Mouse (Mus musculus): ENCODE data around the gene Dlx4. TPM values are rescaled to one million over a fixed set of nuclear protein-coding genes. Genes with fewer than 3 reads are reported as not detected.

Dlx4 gene
- polyA plus RNA-seq (2014; fragmentation: Nextera tagmentation; extraction: Ambion mirVana): 0.40 and 0.80 TPM in 2 replicates

DNA sequence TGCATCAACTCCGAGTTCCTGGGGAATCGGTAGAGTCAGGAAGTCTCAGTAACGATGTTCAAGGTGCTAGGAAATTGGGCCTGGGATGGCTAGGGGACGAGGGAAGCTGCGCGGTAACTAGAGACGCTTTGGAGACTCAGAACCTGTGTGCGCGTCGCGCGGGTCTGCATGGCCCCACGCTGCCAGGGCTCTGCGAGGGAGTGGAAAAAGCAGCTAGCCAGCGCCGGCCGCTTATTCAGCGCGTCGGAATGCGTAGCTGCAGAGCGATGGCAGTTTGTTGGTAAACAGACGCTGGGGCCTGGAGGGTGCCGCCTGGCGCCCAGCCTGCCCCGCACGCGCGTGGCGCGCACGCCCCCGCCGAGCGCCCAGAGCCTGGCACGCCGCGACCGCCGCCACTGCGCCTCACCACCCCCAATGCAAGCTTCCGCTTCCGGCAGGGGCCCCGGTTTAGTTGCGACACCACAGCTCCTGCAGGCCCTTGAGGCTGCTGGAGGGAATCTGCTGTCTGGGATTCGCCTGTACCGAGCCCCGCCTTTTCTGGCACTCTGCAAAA is at the start of gene Dlx4:
Gene Dlx4 (minus strand): TSS at position 413 of the 553 bp plus-strand sequence.
- Histone ChIP-seq H3K27me3 (ENCODE audit: control insufficient read depth, insufficient read depth, low read length) (peaks cover 93% of the 10 kb centered on the region), H3K9me3 (ENCODE audit: control insufficient read depth, low read length) (no peaks in the 10 kb centered on the region), H3K36me3 (ENCODE audit: control insufficient read depth, insufficient read depth, low read length) (no peaks in the 10 kb centered on the region), H3K27ac (replicated peaks; ENCODE audit: low read depth, low read length) (no peak within 1 kb of the TSS), H3K9ac (ENCODE audit: low read length) (peak within 1 kb of the TSS; percentile 22; the same call in 1 of the 2 replicates), H3K4me3 (ENCODE audit: low read depth, low read length) (peak within 1 kb of the TSS; percentile 40), H3K4me1 (ENCODE audit: control insufficient read depth, insufficient read depth, low read length) (peaks cover 14% of the 10 kb centered on the region), H3K4me2 (ENCODE audit: low read depth, severe bottlenecking) (peak within 1 kb of the TSS; percentile 79)
- under 1% methylated on average over 48 of the region's 48 CpGs for WGBS
- DNase-seq (ENCODE audit: low spot score): peak; percentile 60
- ATAC-seq (ENCODE audit: insufficient number of reproducible peaks, low FRiP score, low TSS enrichment, low read depth): no peak

DNA sequence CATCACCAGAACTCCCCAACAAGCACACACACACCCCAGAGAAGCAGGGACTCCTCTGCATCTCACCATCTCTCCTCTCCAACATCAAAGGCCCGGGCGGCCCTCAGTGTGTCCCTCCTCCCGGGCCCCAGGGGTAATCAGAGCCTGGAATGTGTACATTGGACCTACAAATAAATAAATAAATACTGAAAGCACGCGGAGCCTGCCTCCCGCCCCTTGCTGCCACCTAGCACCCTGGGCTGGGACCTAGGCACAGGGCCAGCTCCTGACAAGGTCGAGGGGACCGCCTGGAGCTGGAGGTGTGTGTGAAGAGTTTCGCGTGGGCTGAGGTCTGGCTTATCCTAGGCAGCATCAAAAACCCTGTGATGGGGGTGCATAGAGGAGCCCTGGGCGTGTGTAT is 43.8 kb upstream of the Dlx4 start:
- Histone ChIP-seq H3K27ac (replicated peaks; ENCODE audit: low read depth, low read length) (no peak overlapping the region), H3K4me2 (ENCODE audit: low read depth, severe bottlenecking) (no peak overlapping the region), H3K4me1 (ENCODE audit: control insufficient read depth, insufficient read depth, low read length) (peaks cover 9% of the 10 kb centered on the region), H3K9ac (ENCODE audit: low read length) (no peak overlapping the region), H3K27me3 (ENCODE audit: control insufficient read depth, insufficient read depth, low read length) (no peaks in the 10 kb centered on the region), H3K4me3 (ENCODE audit: low read depth, low read length) (no peak overlapping the region), H3K36me3 (ENCODE audit: control insufficient read depth, insufficient read depth, low read length) (no peaks in the 10 kb centered on the region), H3K9me3 (ENCODE audit: control insufficient read depth, low read length) (no peaks in the 10 kb centered on the region)
- DNase-seq (ENCODE audit: low spot score) (no peak), ATAC-seq (ENCODE audit: insufficient number of reproducible peaks, low FRiP score, low TSS enrichment, low read depth) (no peak)
- 28% methylated on average over 11 of the region's 11 CpGs for whole genome bisulfite sequencing

DNA sequence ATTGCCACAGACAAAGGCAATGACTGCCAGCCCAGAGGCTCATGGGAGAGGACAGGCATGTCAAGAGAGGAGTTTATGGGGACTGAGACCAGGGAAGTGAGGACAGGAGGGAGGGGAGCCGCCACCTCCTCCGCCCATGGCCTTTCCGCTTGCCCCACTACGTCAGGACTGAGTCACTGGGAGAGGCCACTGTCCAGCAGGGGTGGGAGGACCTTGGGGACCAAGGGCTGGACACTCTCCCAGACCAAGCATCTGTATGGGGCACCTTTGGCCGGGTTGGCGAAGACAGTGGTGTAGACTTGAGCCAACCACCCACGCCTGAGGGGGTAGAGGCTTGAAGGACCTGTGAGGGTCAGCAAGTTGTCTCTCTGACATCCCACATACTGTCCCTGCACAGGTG is 40.8 kb upstream of the Dlx4 start:
- H3K27me3 ChIP-seq (ENCODE audit: control insufficient read depth, insufficient read depth, low read length): no peaks in the 10 kb centered on the region
- DNase-seq (ENCODE audit: low spot score): no peak
- no peak overlapping the region for H3K27ac ChIP-seq (replicated peaks; ENCODE audit: low read depth, low read length)
- H3K9me3 ChIP-seq (ENCODE audit: control insufficient read depth, low read length): no peaks in the 10 kb centered on the region
- no peak overlapping the region for H3K4me3 ChIP-seq (ENCODE audit: low read depth, low read length)
- H3K36me3 ChIP-seq (ENCODE audit: control insufficient read depth, insufficient read depth, low read length): no peaks in the 10 kb centered on the region
- ATAC-seq (ENCODE audit: insufficient number of reproducible peaks, low FRiP score, low TSS enrichment, low read depth): no peak; the same call in 1 of the 2 replicates
- peaks cover 20% of the 10 kb centered on the region for H3K4me1 ChIP-seq (ENCODE audit: control insufficient read depth, insufficient read depth, low read length)
- H3K4me2 ChIP-seq (ENCODE audit: low read depth, severe bottlenecking): no peak overlapping the region
- H3K9ac ChIP-seq (ENCODE audit: low read length): no peak overlapping the region
- WGBS: 87% methylated on average over 7 of the region's 7 CpGs

DNA sequence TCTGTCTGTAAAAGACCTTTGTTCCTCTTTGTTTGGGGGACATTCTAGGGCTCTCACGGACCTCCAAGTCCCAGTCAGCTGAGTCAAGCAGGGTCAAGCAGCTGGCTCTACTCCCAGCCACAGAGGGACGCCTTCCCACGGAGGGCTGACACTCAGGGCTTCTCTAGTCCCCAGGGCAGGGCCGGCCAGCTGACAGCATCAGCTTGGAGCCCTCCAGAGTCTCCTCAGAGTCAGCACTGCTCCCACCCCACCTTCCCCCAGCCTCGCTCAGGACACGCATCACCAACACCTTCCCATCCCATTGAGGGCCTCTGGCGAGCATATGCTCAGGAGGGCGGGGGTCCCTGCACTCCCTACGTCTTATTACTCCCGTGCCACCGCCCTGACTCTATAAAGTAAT is 39.6 kb upstream of the Dlx4 start:
- no peak overlapping the region for H3K4me2 ChIP-seq (ENCODE audit: low read depth, severe bottlenecking)
- peaks cover 20% of the 10 kb centered on the region for H3K4me1 ChIP-seq (ENCODE audit: control insufficient read depth, insufficient read depth, low read length)
- H3K4me3 ChIP-seq (ENCODE audit: low read depth, low read length): no peak overlapping the region
- H3K36me3 ChIP-seq (ENCODE audit: control insufficient read depth, insufficient read depth, low read length): no peaks in the 10 kb centered on the region
- H3K9me3 ChIP-seq (ENCODE audit: control insufficient read depth, low read length): no peaks in the 10 kb centered on the region
- ATAC-seq (ENCODE audit: insufficient number of reproducible peaks, low FRiP score, low TSS enrichment, low read depth): no peak
- H3K27ac ChIP-seq (replicated peaks; ENCODE audit: low read depth, low read length): no peak overlapping the region
- no peak overlapping the region for H3K9ac ChIP-seq (ENCODE audit: low read length)
- 20% methylated on average over 11 of the region's 11 CpGs for WGBS
- H3K27me3 ChIP-seq (ENCODE audit: control insufficient read depth, insufficient read depth, low read length): no peaks in the 10 kb centered on the region
- DNase-seq (ENCODE audit: low spot score): peak; percentile 30

DNA sequence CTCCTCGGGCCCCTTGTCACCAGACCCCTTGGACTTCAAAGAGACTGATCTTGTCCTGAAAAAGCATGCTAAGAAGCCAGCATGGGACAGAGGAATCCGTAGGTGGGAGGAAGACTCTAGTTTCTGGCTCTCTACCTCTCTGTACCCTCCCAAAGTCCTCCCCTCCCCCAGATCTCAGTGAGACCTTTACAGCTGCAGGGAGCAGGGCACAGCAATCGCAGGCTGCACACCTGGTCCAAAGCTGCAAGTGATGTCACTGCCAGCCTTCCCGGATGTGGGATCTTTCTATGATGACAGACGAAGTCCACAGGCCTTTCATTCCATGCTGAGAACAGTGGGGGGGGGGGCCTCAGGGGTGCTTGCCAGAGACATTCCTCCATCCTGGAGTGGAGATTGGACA is 38.5 kb upstream of the Dlx4 start:
- no peak overlapping the region for H3K4me2 ChIP-seq (ENCODE audit: low read depth, severe bottlenecking)
- no peak overlapping the region for H3K9ac ChIP-seq (ENCODE audit: low read length)
- WGBS: 8% methylated on average over 5 of the region's 5 CpGs
- H3K4me1 ChIP-seq (ENCODE audit: control insufficient read depth, insufficient read depth, low read length): peaks cover 20% of the 10 kb centered on the region
- H3K27ac ChIP-seq (replicated peaks; ENCODE audit: low read depth, low read length): no peak overlapping the region
- no peak overlapping the region for H3K4me3 ChIP-seq (ENCODE audit: low read depth, low read length)
- no peaks in the 10 kb centered on the region for H3K9me3 ChIP-seq (ENCODE audit: control insufficient read depth, low read length)
- no peaks in the 10 kb centered on the region for H3K27me3 ChIP-seq (ENCODE audit: control insufficient read depth, insufficient read depth, low read length)
- DNase-seq (ENCODE audit: low spot score) (peak; percentile 40), ATAC-seq (ENCODE audit: insufficient number of reproducible peaks, low FRiP score, low TSS enrichment, low read depth) (no peak)
- no peaks in the 10 kb centered on the region for H3K36me3 ChIP-seq (ENCODE audit: control insufficient read depth, insufficient read depth, low read length)

DNA sequence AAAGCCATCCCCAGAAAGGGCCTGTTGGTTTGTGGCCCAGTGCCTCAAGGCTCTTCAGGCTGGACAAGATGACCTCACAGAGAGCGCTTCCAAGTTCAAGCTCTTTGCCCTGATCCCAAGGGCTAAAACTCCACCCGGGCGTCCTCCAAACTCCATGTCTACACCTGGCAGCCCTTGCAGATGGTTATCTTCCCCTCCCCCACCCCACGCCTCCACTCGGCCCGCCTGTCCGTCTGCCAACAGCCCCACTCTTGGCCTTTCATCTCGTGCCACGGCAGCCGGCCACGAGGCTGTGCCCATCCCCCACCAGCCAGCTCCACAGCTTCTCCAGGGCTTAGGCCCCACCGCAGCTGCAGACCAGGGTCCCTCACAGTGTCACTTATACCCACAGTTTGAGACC is 33.2 kb upstream of the Dlx4 start:
- DNase-seq (ENCODE audit: low spot score) (no peak), ATAC-seq (ENCODE audit: insufficient number of reproducible peaks, low FRiP score, low TSS enrichment, low read depth) (no peak)
- H3K36me3 ChIP-seq (ENCODE audit: control insufficient read depth, insufficient read depth, low read length): no peaks in the 10 kb centered on the region
- no peaks in the 10 kb centered on the region for H3K9me3 ChIP-seq (ENCODE audit: control insufficient read depth, low read length)
- H3K27me3 ChIP-seq (ENCODE audit: control insufficient read depth, insufficient read depth, low read length): no peaks in the 10 kb centered on the region
- no peak overlapping the region for H3K4me2 ChIP-seq (ENCODE audit: low read depth, severe bottlenecking)
- H3K4me1 ChIP-seq (ENCODE audit: control insufficient read depth, insufficient read depth, low read length): peaks cover 8% of the 10 kb centered on the region
- H3K27ac ChIP-seq (replicated peaks; ENCODE audit: low read depth, low read length): no peak overlapping the region
- H3K9ac ChIP-seq (ENCODE audit: low read length): no peak overlapping the region
- H3K4me3 ChIP-seq (ENCODE audit: low read depth, low read length): no peak overlapping the region
- 58% methylated on average over 12 of the region's 12 CpGs for WGBS

DNA sequence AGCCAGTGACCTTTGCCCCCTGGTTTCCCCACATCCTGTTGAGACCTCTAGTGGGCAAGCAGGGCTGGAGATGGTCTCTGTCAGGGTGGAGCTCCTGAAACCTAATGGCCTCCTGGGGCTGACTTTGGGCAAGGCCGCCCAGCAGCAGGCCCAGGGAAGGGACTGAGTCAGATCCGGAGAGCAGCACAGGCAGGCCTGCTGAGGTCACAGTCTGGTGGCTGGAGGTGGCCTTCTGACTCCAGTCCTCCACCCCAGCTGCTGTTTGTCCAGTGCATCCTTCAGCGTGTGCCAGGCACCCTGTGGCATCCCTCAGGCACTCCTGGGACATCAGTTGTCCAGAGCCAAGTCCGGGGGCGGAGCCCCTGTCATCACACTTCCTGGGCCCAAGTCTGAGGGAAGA is 19.8 kb upstream of the Dlx4 start:
- Histone ChIP-seq H3K4me1 (ENCODE audit: control insufficient read depth, insufficient read depth, low read length) (no peaks in the 10 kb centered on the region), H3K9me3 (ENCODE audit: control insufficient read depth, low read length) (no peaks in the 10 kb centered on the region), H3K9ac (ENCODE audit: low read length) (no peak overlapping the region), H3K27me3 (ENCODE audit: control insufficient read depth, insufficient read depth, low read length) (no peaks in the 10 kb centered on the region), H3K4me3 (ENCODE audit: low read depth, low read length) (no peak overlapping the region), H3K36me3 (ENCODE audit: control insufficient read depth, insufficient read depth, low read length) (no peaks in the 10 kb centered on the region), H3K27ac (replicated peaks; ENCODE audit: low read depth, low read length) (no peak overlapping the region), H3K4me2 (ENCODE audit: low read depth, severe bottlenecking) (no peak overlapping the region)
- DNase-seq (ENCODE audit: low spot score) (no peak), ATAC-seq (ENCODE audit: insufficient number of reproducible peaks, low FRiP score, low TSS enrichment, low read depth) (no peak)
- WGBS: 77% methylated on average over 5 of the region's 5 CpGs

DNA sequence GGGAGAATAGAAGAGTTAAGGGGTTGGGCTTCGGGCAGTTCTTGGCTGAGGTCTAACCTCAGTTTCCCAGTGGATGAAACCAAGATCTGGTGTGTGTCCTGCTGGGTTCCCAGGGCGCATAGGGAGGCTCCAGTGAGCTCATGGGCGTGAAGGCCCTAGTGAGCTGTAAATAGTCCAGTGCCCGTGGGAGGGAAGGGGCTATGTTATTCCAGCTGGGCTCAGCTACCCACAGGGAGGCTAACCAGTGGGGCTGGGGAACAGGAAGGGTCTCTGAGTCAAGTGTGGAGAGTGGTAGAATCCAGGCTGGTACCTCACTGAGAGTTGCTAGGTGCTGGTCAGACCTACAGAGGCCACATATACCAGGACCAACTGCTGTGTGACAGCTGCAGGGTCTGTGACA is 15.6 kb upstream of the Dlx4 start:
- H3K4me1 ChIP-seq (ENCODE audit: control insufficient read depth, insufficient read depth, low read length): no peaks in the 10 kb centered on the region
- H3K9ac ChIP-seq (ENCODE audit: low read length): no peak overlapping the region
- H3K27me3 ChIP-seq (ENCODE audit: control insufficient read depth, insufficient read depth, low read length): no peaks in the 10 kb centered on the region
- no peaks in the 10 kb centered on the region for H3K9me3 ChIP-seq (ENCODE audit: control insufficient read depth, low read length)
- H3K27ac ChIP-seq (replicated peaks; ENCODE audit: low read depth, low read length): no peak overlapping the region
- WGBS: 79% methylated on average over 4 of the region's 4 CpGs
- no peak for ATAC-seq (ENCODE audit: insufficient number of reproducible peaks, low FRiP score, low TSS enrichment, low read depth)
- no peak overlapping the region for H3K4me3 ChIP-seq (ENCODE audit: low read depth, low read length)
- no peak for DNase-seq (ENCODE audit: low spot score)
- H3K36me3 ChIP-seq (ENCODE audit: control insufficient read depth, insufficient read depth, low read length): no peaks in the 10 kb centered on the region
- H3K4me2 ChIP-seq (ENCODE audit: low read depth, severe bottlenecking): no peak overlapping the region

DNA sequence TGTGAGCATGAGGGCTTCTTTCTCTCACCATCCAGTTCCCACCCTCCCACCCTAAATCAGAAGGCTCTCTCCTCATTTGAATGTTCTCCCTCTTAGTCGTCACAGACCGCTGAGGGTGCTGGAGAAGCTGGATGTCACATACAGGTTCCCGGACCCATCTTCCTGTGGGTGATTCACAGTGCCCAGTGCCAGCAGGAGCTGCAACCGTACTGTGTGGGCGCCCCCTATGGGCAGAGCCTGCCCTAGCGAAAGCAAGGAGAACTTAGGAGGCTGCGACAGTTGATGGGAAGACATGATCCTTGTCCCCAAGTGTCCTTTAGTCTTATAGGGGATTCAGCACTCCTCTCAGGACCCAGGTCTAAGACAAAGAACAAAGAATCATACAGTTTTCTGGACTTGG is 14.6 kb upstream of the Dlx4 start:
- 54% methylated on average over 7 of the region's 7 CpGs for WGBS
- Histone ChIP-seq H3K9me3 (ENCODE audit: control insufficient read depth, low read length) (no peaks in the 10 kb centered on the region), H3K4me3 (ENCODE audit: low read depth, low read length) (no peak overlapping the region), H3K4me2 (ENCODE audit: low read depth, severe bottlenecking) (no peak overlapping the region), H3K27ac (replicated peaks; ENCODE audit: low read depth, low read length) (no peak overlapping the region), H3K36me3 (ENCODE audit: control insufficient read depth, insufficient read depth, low read length) (no peaks in the 10 kb centered on the region), H3K27me3 (ENCODE audit: control insufficient read depth, insufficient read depth, low read length) (no peaks in the 10 kb centered on the region), H3K4me1 (ENCODE audit: control insufficient read depth, insufficient read depth, low read length) (no peaks in the 10 kb centered on the region), H3K9ac (ENCODE audit: low read length) (no peak overlapping the region)
- DNase-seq (ENCODE audit: low spot score) (no peak), ATAC-seq (ENCODE audit: insufficient number of reproducible peaks, low FRiP score, low TSS enrichment, low read depth) (no peak)
